Mouse (Mus musculus) midbrain, embryonic 13.5 days (tissue): ENCODE measurements around the gene Mical3. TPM values are rescaled to one million over a fixed set of nuclear protein-coding genes. Genes with fewer than 3 reads are reported as not detected.

ENCODE experiments used
- ATAC-seq: fragments of 200-750 bp; cut with Nextera tagmentation; 2 replicates; pipeline ENCODE4 v1.8.0; 2017; ENCODE audit warnings: mild to moderate bottlenecking, moderate TSS enrichment, moderate library complexity
- H3K27ac ChIP-seq: fragments of 300-500 bp; sonication (generic); 2 replicates; pipeline ENCODE4 v1.5.1; 2015; ENCODE audit warnings: inconsistent platforms, mild to moderate bottlenecking, moderate library complexity
- H3K27me3 ChIP-seq: fragments of 300-500 bp; sonication (generic); 2 replicates; pipeline ENCODE4 v1.6.1; 2015; ENCODE audit warnings: mild to moderate bottlenecking, inconsistent platforms
- H3K36me3 ChIP-seq: fragments of 300-500 bp; sonication (generic); 2 replicates; pipeline ENCODE4 v1.6.1; 2015; ENCODE audit warnings: mild to moderate bottlenecking, inconsistent platforms
- H3K4me1 ChIP-seq: fragments of 300-500 bp; sonication (generic); replicated peaks from 2 replicates; pipeline ENCODE4 v1.6.1; 2015; ENCODE audit warnings: inconsistent platforms
- H3K4me2 ChIP-seq: fragments of 300-500 bp; sonication (generic); replicated peaks from 2 replicates; pipeline ENCODE4 v1.6.1; 2015; ENCODE audit warnings: moderate library complexity, mild to moderate bottlenecking, inconsistent platforms
- H3K4me3 ChIP-seq: fragments of 300-500 bp; sonication (generic); replicated peaks from 2 replicates; pipeline ENCODE4 v1.5.1; 2015; ENCODE audit warnings: mild to moderate bottlenecking, inconsistent platforms
- H3K9ac ChIP-seq: fragments of 300-500 bp; sonication (generic); replicated peaks from 2 replicates; pipeline ENCODE4 v1.6.1; 2015; ENCODE audit warnings: mild to moderate bottlenecking, inconsistent platforms
- H3K9me3 ChIP-seq: fragments of 300-500 bp; sonication (generic); 2 replicates; pipeline ENCODE4 v1.6.1; 2016; ENCODE audit warnings: mild to moderate bottlenecking, inconsistent platforms
- whole genome bisulfite sequencing: fragments of 180-500 bp; shearing (Covaris S2); methylation state at CpG from one replicate; pipeline ENCODE4 v1.1.7; 2015; 5-methylcytosine and 5-hydroxymethylcytosine counted together
- polyA plus RNA-seq: library from polyadenylated mRNA; unstranded; fragments of >200 nt; fragmentation: Nextera tagmentation; extraction: Ambion mirVana; gene quantifications from 2 replicates; pipeline ENCODE4 v1.2.1, GENCODE M21; 2015

The Mical3 gene
- polyA plus RNA-seq, 1 experiment from 2014 or later, result 35.7 TPM

GRCm38 (mm10) chr6:121039286-121039685, 91.5 kb downstream of the Mical3 start:
- 88% methylated on average over 9 of the region's 9 CpGs for whole genome bisulfite sequencing
- Histone ChIP-seq H3K36me3 (peaks cover 75% of the 10 kb centered on the region), H3K9ac (no peak overlapping the region), H3K4me1 (0 out of 2 replicates have a peak, but pooled peaks cover 3% of the 10 kb centered on the region), H3K27ac (no peak overlapping the region), H3K4me2 (no peak overlapping the region), H3K9me3 (no peaks in the 10 kb centered on the region), H3K4me3 (no peak overlapping the region), H3K27me3 (no peaks in the 10 kb centered on the region)
- no peak for ATAC-seq

GRCm38 (mm10) chr6:121037086-121037485, 93.7 kb downstream of the Mical3 start:
- Histone ChIP-seq H3K27ac (no peak overlapping the region), H3K36me3 (peaks cover 94% of the 10 kb centered on the region), H3K9ac (no peak overlapping the region), H3K4me3 (no peak overlapping the region), H3K4me1 (0 out of 2 replicates have a peak, but pooled peaks cover 3% of the 10 kb centered on the region), H3K9me3 (no peaks in the 10 kb centered on the region), H3K4me2 (no peak overlapping the region), H3K27me3 (no peaks in the 10 kb centered on the region)
- no peak for ATAC-seq
- WGBS, result 70% methylated on average over 4 of the region's 4 CpGs

- Histone ChIP-seq H3K36me3 (peaks cover 94% of the 10 kb centered on the region), H3K9me3 (no peaks in the 10 kb centered on the region), H3K4me2 (no peak overlapping the region), H3K27me3 (no peaks in the 10 kb centered on the region), H3K4me1 (0 out of 2 replicates have a peak, but pooled peaks cover 3% of the 10 kb centered on the region), H3K9ac (no peak overlapping the region), H3K4me3 (no peak overlapping the region), H3K27ac (no peak overlapping the region)
- ATAC-seq, result no peak
- WGBS, result 88% methylated on average over 3 of the region's 3 CpGs
These were observed 94.9 kb downstream of the Mical3 start for GRCm38 (mm10) chr6:121035929-121036328.

GRCm38 (mm10) chr6:121035268-121035667, 95.5 kb downstream of the Mical3 start:
- no peak overlapping the region for H3K9ac ChIP-seq
- no peak overlapping the region for H3K4me2 ChIP-seq
- H3K27ac ChIP-seq, result no peak overlapping the region
- WGBS, result 49% methylated on average over 12 of the region's 12 CpGs
- ATAC-seq, result peak; percentile 45; the same call in 1 of the 2 replicates
- H3K4me3 ChIP-seq, result no peak overlapping the region
- H3K9me3 ChIP-seq, result no peaks in the 10 kb centered on the region
- no peaks in the 10 kb centered on the region for H3K27me3 ChIP-seq
- H3K4me1 ChIP-seq, result 0 out of 2 replicates have a peak, but pooled peaks cover 3% of the 10 kb centered on the region
- peaks cover 94% of the 10 kb centered on the region for H3K36me3 ChIP-seq

- H3K4me3 ChIP-seq, result no peak overlapping the region
- H3K27me3 ChIP-seq, result no peaks in the 10 kb centered on the region
- no peak overlapping the region for H3K27ac ChIP-seq
- no peak overlapping the region for H3K9ac ChIP-seq
- WGBS, result 93% methylated on average over 3 of the region's 3 CpGs
- peaks cover 95% of the 10 kb centered on the region for H3K36me3 ChIP-seq
- ATAC-seq, result no peak
- H3K4me2 ChIP-seq, result no peak overlapping the region
- H3K9me3 ChIP-seq, result no peaks in the 10 kb centered on the region
- H3K4me1 ChIP-seq, result 0 out of 2 replicates have a peak, but pooled peaks cover 3% of the 10 kb centered on the region
These were observed 97.5 kb downstream of the Mical3 start for GRCm38 (mm10) chr6:121033250-121033649.

GRCm38 (mm10) chr6:121031370-121031769, 99.4 kb downstream of the Mical3 start:
- ATAC-seq, result no peak
- Histone ChIP-seq H3K4me1 (peaks cover 16% of the 10 kb centered on the region), H3K27me3 (no peaks in the 10 kb centered on the region), H3K9me3 (no peaks in the 10 kb centered on the region), H3K9ac (no peak overlapping the region), H3K27ac (no peak overlapping the region), H3K4me3 (no peak overlapping the region), H3K4me2 (no peak overlapping the region), H3K36me3 (peaks cover 90% of the 10 kb centered on the region)
- 91% methylated on average over 7 of the region's 7 CpGs for WGBS

- Histone ChIP-seq H3K4me3 (no peak overlapping the region), H3K9me3 (no peaks in the 10 kb centered on the region), H3K4me1 (peaks cover 21% of the 10 kb centered on the region), H3K36me3 (peaks cover 82% of the 10 kb centered on the region), H3K27me3 (no peaks in the 10 kb centered on the region), H3K4me2 (no peak overlapping the region), H3K9ac (no peak overlapping the region), H3K27ac (no peak overlapping the region)
- ATAC-seq, result no peak
- 86% methylated on average over 19 of the region's 19 CpGs for WGBS
These were observed 100.8 kb downstream of the Mical3 start for GRCm38 (mm10) chr6:121029897-121030589.

- Histone ChIP-seq H3K27ac (no peak overlapping the region), H3K36me3 (peaks cover 80% of the 10 kb centered on the region), H3K27me3 (no peaks in the 10 kb centered on the region), H3K9ac (no peak overlapping the region), H3K4me2 (no peak overlapping the region), H3K4me1 (peaks cover 21% of the 10 kb centered on the region), H3K9me3 (no peaks in the 10 kb centered on the region), H3K4me3 (no peak overlapping the region)
- ATAC-seq, result no peak
- WGBS, result 95% methylated on average over 8 of the region's 8 CpGs
These were observed 102.3 kb downstream of the Mical3 start for GRCm38 (mm10) chr6:121028514-121028913.

GRCm38 (mm10) chr6:121027314-121027713, 103.5 kb downstream of the Mical3 start:
- no peak for ATAC-seq
- WGBS, result 41% methylated on average over 5 of the region's 5 CpGs
- Histone ChIP-seq H3K27ac (no peak overlapping the region), H3K36me3 (peaks cover 80% of the 10 kb centered on the region), H3K9ac (no peak overlapping the region), H3K4me2 (no peak overlapping the region), H3K4me1 (peaks cover 21% of the 10 kb centered on the region), H3K27me3 (no peaks in the 10 kb centered on the region), H3K9me3 (no peaks in the 10 kb centered on the region), H3K4me3 (no peak overlapping the region)

GRCm38 (mm10) chr6:121026866-121027265, 103.9 kb downstream of the Mical3 start:
- WGBS, result 77% methylated on average over 7 of the region's 7 CpGs
- no peaks in the 10 kb centered on the region for H3K9me3 ChIP-seq
- no peak overlapping the region for H3K9ac ChIP-seq
- ATAC-seq, result no peak
- H3K4me2 ChIP-seq, result no peak overlapping the region
- peaks cover 21% of the 10 kb centered on the region for H3K4me1 ChIP-seq
- H3K4me3 ChIP-seq, result no peak overlapping the region
- H3K27ac ChIP-seq, result no peak overlapping the region
- H3K27me3 ChIP-seq, result no peaks in the 10 kb centered on the region
- H3K36me3 ChIP-seq, result peaks cover 80% of the 10 kb centered on the region

GRCm38 (mm10) chr6:121026019-121026584, 104.7 kb downstream of the Mical3 start:
- no peak overlapping the region for H3K4me3 ChIP-seq
- H3K9me3 ChIP-seq, result no peaks in the 10 kb centered on the region
- peaks cover 21% of the 10 kb centered on the region for H3K4me1 ChIP-seq
- ATAC-seq, result no peak
- 37% methylated on average over 10 of the region's 10 CpGs for WGBS
- H3K36me3 ChIP-seq, result peaks cover 80% of the 10 kb centered on the region
- 0 out of 2 replicates have a peak overlapping the region, but pooled peaks have one; percentile 32 for H3K9ac ChIP-seq
- H3K27me3 ChIP-seq, result no peaks in the 10 kb centered on the region
- H3K4me2 ChIP-seq, result no peak overlapping the region
- no peak overlapping the region for H3K27ac ChIP-seq

GRCm38 (mm10) chr6:121018147-121018546, 112.7 kb downstream of the Mical3 start:
- Histone ChIP-seq H3K9ac (no peak overlapping the region), H3K27ac (no peak overlapping the region), H3K4me2 (no peak overlapping the region), H3K27me3 (no peaks in the 10 kb centered on the region), H3K9me3 (no peaks in the 10 kb centered on the region), H3K4me3 (no peak overlapping the region), H3K36me3 (peaks cover 87% of the 10 kb centered on the region), H3K4me1 (no peaks in the 10 kb centered on the region)
- no peak for ATAC-seq
- WGBS, result 98% methylated on average over 4 of the region's 4 CpGs
